Comparison of ENCODE assay signal across 15 mouse cellular contexts in the genomic region with DNA sequence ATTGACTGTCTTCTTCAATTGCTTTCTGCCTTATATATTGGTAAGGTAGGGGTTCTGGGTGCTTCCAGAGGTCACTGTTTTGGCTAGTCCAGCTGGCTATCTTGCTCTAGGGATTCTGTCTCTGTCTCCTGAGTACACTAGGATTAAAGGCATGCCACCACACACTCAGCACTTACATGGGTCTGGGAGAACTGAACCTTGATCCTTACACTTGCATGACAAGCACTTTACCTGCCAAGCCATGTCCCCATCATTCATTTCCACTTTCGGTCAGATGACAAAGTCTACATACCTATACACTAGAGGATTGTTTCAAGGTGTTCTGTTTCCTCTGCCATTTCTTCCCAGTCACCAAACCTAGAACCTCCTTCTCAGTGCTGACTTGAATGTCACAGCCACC.
"Had no signal": no experiment of that assay in that cellular context is flagged by ENCODE, and none has a peak within 500 bp of the region (broad histone marks: within the 10 kb centered on the region; RNA-seq: fewer than 3 reads in every experiment).

No protein-coding gene starts in this region.

- H3K27ac ChIP-seq: neural tube, embryonic 15.5 days; stomach, embryonic 15.5 days; stomach, postnatal 0 days had no signal

- H3K4me3 ChIP-seq: neural tube, embryonic 15.5 days; stomach, embryonic 15.5 days had no signal

- H3K9me3 ChIP-seq: neural tube, embryonic 15.5 days; stomach, embryonic 15.5 days had no signal

- H3K4me2 ChIP-seq: neural tube, embryonic 15.5 days; stomach, embryonic 15.5 days had no signal

- H3K36me3 ChIP-seq: neural tube, embryonic 15.5 days; stomach, embryonic 15.5 days had no signal

- H3K27me3 ChIP-seq: neural tube, embryonic 15.5 days; stomach, embryonic 15.5 days had no signal

- DNase-seq: retina, postnatal 1 day; right cerebral cortex, adult 18-20 months; right cerebral cortex, postnatal 14 days; right cerebral cortex, postnatal 25 days; right cerebral cortex, postnatal 4 days; spleen, adult 18-20 months; thymus, adult 18-20 months; thymus, adult 2 months; thymus, postnatal 14 days; thymus, postnatal 25 days; thymus, postnatal 36 days; thymus, postnatal 4 days had no signal

- H3K9ac ChIP-seq: neural tube, embryonic 15.5 days; stomach, embryonic 15.5 days had no signal

- H3K4me1 ChIP-seq: neural tube, embryonic 15.5 days; stomach, embryonic 15.5 days had no signal
